Mouse (Mus musculus) ovary, postnatal 10 days (tissue): ENCODE results near the gene Zpr1.

Experiments
- DNase-seq: peaks from one replicate; pipeline ENCODE4 v3.0.0; 2022; ENCODE audit warnings: low spot score

Gene Zpr1

DNA sequence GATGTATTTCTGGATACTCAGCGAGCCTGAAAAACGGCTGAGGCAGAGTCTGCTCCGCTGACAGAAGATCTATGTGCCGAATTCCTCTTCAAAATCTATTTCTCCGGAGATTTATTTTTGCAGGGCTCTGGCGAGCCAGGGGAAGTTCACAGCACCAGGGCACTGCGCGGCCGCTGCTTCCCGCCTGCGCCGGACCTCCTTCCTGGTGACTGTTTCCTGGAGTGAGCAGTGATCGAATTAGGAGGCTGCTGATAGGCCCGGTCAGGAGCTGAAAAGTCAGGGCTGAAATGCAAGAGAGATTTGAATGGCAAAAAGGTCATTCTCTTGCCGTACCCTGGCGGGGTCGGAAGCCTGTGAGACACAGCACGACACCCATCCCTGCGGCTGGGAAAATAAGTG lies 56.4 kb downstream of the Zpr1 start:
- no peak for DNase-seq

GRCm38 (mm10) chr9:46329801-46330585 lies 57.1 kb downstream of the Zpr1 start:
- no peak for DNase-seq

DNA sequence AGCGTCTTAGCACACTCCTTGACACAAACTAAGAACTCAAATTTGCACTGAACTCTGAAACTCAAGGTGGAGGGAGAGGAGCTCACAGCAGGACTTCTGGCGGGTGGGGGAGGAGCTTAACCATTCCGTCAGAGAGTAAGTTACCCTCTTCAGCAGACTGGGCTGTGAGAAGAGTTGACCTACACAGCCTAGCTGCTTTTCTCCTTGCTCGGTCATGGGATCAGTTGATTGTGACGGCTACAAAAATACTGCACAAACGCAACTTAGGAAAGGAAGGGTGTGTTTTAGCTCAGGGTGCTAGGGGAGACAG lies 57.7 kb downstream of the Zpr1 start:
- DNase-seq, result no peak

DNA sequence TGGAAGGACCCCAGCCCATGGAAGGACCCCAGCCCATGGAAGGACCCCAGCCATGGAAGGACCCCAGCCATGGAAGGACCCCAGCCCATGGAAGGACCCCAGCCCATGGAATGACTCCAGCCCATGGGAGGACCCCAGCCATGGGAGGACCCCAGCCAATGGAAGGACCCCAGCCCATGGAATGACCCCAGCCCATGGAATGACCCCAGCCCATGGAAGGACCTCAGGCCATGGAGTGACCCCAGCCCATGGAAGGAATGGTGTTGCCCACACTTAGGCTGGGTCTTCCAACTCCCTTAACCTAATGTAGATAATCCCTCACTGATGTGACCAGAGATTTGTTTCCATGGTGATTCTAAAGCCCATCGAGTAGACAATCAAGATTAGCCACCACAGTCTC lies 58.4 kb downstream of the Zpr1 start:
- DNase-seq, result no peak
